Mouse (Mus musculus) adrenal gland, adult 8-10 months (tissue): ENCODE results near the gene Flt3l. TPM values are rescaled to one million over a fixed set of nuclear protein-coding genes. Genes with fewer than 3 reads are reported as not detected.

Experiments used
- DNase-seq: peaks from one replicate; pipeline ENCODE4 v3.0.0; 2022
- microRNA-seq, 2 experiments: library from miRNA; unstranded; fragments of <30 nt; microRNA quantifications; one replicate each; pipeline ENCODE4 v1.2.0; 2022
- total RNA-seq, 4 experiments: library from RNA; stranded (reverse); gene quantifications; 2 replicates each; pipeline ENCODE4 v1.2.4; 2022

Flt3l gene
- total RNA-seq, 4 experiments from 2014 or later: 20.4 to 56.7 (median 39.5) TPM

GRCm38 (mm10) chr7:45095367-45095766 is 40.9 kb downstream of the Flt3l start:
- DNase-seq: no peak

GRCm38 (mm10) chr7:45094121-45094520 is 42.1 kb downstream of the Flt3l start:
- no peak for DNase-seq

GRCm38 (mm10) chr7:45093516-45093905 is 42.7 kb downstream of the Flt3l start:
- no peak for DNase-seq

- DNase-seq: no peak
Observed at GRCm38 (mm10) chr7:45092828-45093515, 43.3 kb downstream of the Flt3l start.

GRCm38 (mm10) chr7:45092048-45092447 is 44.2 kb downstream of the Flt3l start, which contains the start of gene Rcn3:
Gene Rcn3, minus strand, starts transcription at chr7:45092221.
- DNase-seq: no peak

GRCm38 (mm10) chr7:45091001-45091990 is 44.9 kb downstream of the Flt3l start:
- DNase-seq: no peak

GRCm38 (mm10) chr7:45090251-45090977 is 45.8 kb downstream of the Flt3l start:
- no peak for DNase-seq

- no peak for DNase-seq
Observed at GRCm38 (mm10) chr7:45088597-45088996, 47.6 kb downstream of the Flt3l start.

GRCm38 (mm10) chr7:45086084-45086483 is 50.1 kb downstream of the Flt3l start:
- DNase-seq: no peak

GRCm38 (mm10) chr7:45083300-45083890 is 52.8 kb downstream of the Flt3l start:
- DNase-seq: no peak

- DNase-seq: no peak
Observed at GRCm38 (mm10) chr7:45082401-45083299, 53.6 kb downstream of the Flt3l start.

GRCm38 (mm10) chr7:45081016-45081415 is 55.2 kb downstream of the Flt3l start:
- no peak for DNase-seq

GRCm38 (mm10) chr7:45079856-45080255 is 56.4 kb downstream of the Flt3l start:
- peak; percentile 85 for DNase-seq

Small RNA genes within 50 kb of the gene (microRNA-seq; reads per million reads assigned to microRNA genes)
- gene Mir150 (192 to 499 reads per million in 2 experiments), gene Mir5121 (12.4 to 33.3 reads per million in 2 experiments), gene Mir7055 (0 reads per million in 2 experiments)

Other genes with a start within 250 kb of the Flt3l start
- 100 to 1,000 TPM in 2 of 4 experiments, 10 to 100 TPM in 2; 85.0 to 118 (median 96.5) TPM for gene Med25, start 243.7 kb downstream of the Flt3l start, total RNA-seq
- 10 to 100 TPM; 27.2 to 46.8 (median 38.4) TPM for gene Fuz, start 240.4 kb downstream of the Flt3l start, total RNA-seq
- 100 to 1,000 TPM in 3 of 4 experiments, 10 to 100 TPM in 1; 99.8 to 139 (median 118) TPM for gene Ap2a1, start 206.9 kb downstream of the Flt3l start, total RNA-seq
- not detected for gene Tsks, start 193.2 kb downstream of the Flt3l start, total RNA-seq
- gene Cpt1c, start 161.6 kb downstream of the Flt3l start, total RNA-seq: 10 to 100 TPM; 13.7 to 28.4 (median 20.4) TPM
- gene Prmt1, start 149.9 kb downstream of the Flt3l start, total RNA-seq: 100 to 1,000 TPM; 221 to 296 (median 243) TPM
- 100 to 1,000 TPM; 118 to 180 (median 144) TPM for gene Irf3, start 138.8 kb downstream of the Flt3l start, total RNA-seq
- 10 to 100 TPM; 15.9 to 34.1 (median 22.1) TPM for gene Bcl2l12, start 137.7 kb downstream of the Flt3l start, total RNA-seq
- gene Scaf1, start 120.1 kb downstream of the Flt3l start, total RNA-seq: 100 to 1,000 TPM in 2 of 4 experiments, 10 to 100 TPM in 2; 88.5 to 120 (median 101) TPM
- gene Rras, start 118.5 kb downstream of the Flt3l start, total RNA-seq: 100 to 1,000 TPM in 3 of 4 experiments, 10 to 100 TPM in 1; 89.6 to 138 (median 129) TPM
- gene Prr12, start 83.6 kb downstream of the Flt3l start, total RNA-seq: 10 to 100 TPM; 64.6 to 86.8 (median 70.0) TPM
- gene Nosip, start 74.0 kb downstream of the Flt3l start, total RNA-seq: 10 to 100 TPM; 57.5 to 81.7 (median 66.6) TPM
- 10 to 100 TPM; 16.4 to 20.5 (median 17.1) TPM for gene Prrg2, start 73.8 kb downstream of the Flt3l start, total RNA-seq
- gene Rcn3, start 44.2 kb downstream of the Flt3l start, total RNA-seq: 10 to 100 TPM; 33.1 to 51.0 (median 37.1) TPM
- gene Fcgrt, start 32.6 kb downstream of the Flt3l start, total RNA-seq: 100 to 1,000 TPM; 105 to 151 (median 125) TPM
- gene Rps11, start 12.0 kb downstream of the Flt3l start, total RNA-seq: 1,000 to 10,000 TPM; 1,085 to 1,250 (median 1,138) TPM
- 1,000 to 10,000 TPM; 1,558 to 1,710 (median 1,647) TPM for gene Rpl13a, start 7.7 kb downstream of the Flt3l start, total RNA-seq
- not detected for gene Gm45713, start 201 bp downstream of the Flt3l start, total RNA-seq
- gene Pih1d1, start 17.9 kb upstream of the Flt3l start, total RNA-seq: 10 to 100 TPM; 58.4 to 73.0 (median 68.9) TPM
- 10 to 100 TPM; 76.3 to 79.7 (median 77.2) TPM for gene Aldh16a1, start 18.2 kb upstream of the Flt3l start, total RNA-seq
- gene Slc17a7, start 27.5 kb upstream of the Flt3l start, total RNA-seq: 1 to 10 TPM in 1 of 4 experiments, under 1 TPM in 3; 0.46 to 1.1 (median 0.65) TPM
- not detected for gene Gfy, start 43.1 kb upstream of the Flt3l start, total RNA-seq
- gene Pth2, start 44.6 kb upstream of the Flt3l start, total RNA-seq: not detected
- 1 to 10 TPM in 1 of 4 experiments, under 1 TPM in 3; 0.12 to 1.2 (median 0.29) TPM for gene Ccdc155, start 68.5 kb upstream of the Flt3l start, total RNA-seq
- not detected for gene Dkkl1, start 75.7 kb upstream of the Flt3l start, total RNA-seq
- 10 to 100 TPM; 10.7 to 14.1 (median 12.0) TPM for gene Tead2, start 79.3 kb upstream of the Flt3l start, total RNA-seq
- 10 to 100 TPM in 1 of 4 experiments, 1 to 10 TPM in 3; 4.9 to 11.2 (median 7.0) TPM for gene Cd37, start 102.7 kb upstream of the Flt3l start, total RNA-seq
- under 1 TPM in 1 of 4 experiments, not detected in 3; 0.37 TPM for gene Slc6a16, start 104.7 kb upstream of the Flt3l start, total RNA-seq
- gene Slc6a21, start 141.1 kb upstream of the Flt3l start, total RNA-seq: under 1 TPM in 1 of 4 experiments, not detected in 3; 0.26 TPM
- gene Trpm4, start 197.3 kb upstream of the Flt3l start, total RNA-seq: 10 to 100 TPM in 2 of 4 experiments, 1 to 10 TPM in 2; 5.8 to 19.1 (median 10.4) TPM
- under 1 TPM; 0.09 to 0.31 (median 0.26) TPM for gene Hrc, start 198.9 kb upstream of the Flt3l start, total RNA-seq
- 1 to 10 TPM; 2.8 to 7.2 (median 4.7) TPM for gene Ppfia3, start 230.6 kb upstream of the Flt3l start, total RNA-seq
- gene Lin7b, start 234.2 kb upstream of the Flt3l start, total RNA-seq: 10 to 100 TPM in 2 of 4 experiments, 1 to 10 TPM in 2; 1.8 to 14.1 (median 7.6) TPM